Mouse (Mus musculus) lung, adult 2 months (tissue): ENCODE results near the gene 2310034G01Rik.

Source experiments
- CTCF ChIP-seq: fragments of 200-500 bp; IDR thresholded peaks from 2 replicates; pipeline ENCODE4 v1.5.1; 2011; ENCODE audit warnings: mild to moderate bottlenecking, low read length, control low read depth; ENCODE audit not compliant: insufficient read depth
- POLR2A ChIP-seq: fragments of 200-500 bp; IDR thresholded peaks from 2 replicates; pipeline ENCODE4 v1.6.1; 2011; ENCODE audit warnings: low read depth, mild to moderate bottlenecking, control low read depth, low read length, borderline replicate concordance; ENCODE audit errors: extremely low read depth

GRCm38 (mm10) chr19:46317546-46317885 lies 32.6 kb downstream of the 2310034G01Rik start:
- no peak for TF ChIP-seq CTCF
- no peak for TF ChIP-seq POLR2A
